Mouse (Mus musculus) intestine, postnatal 0 days (tissue): ENCODE data around the gene Zfhx2. TPM values are rescaled to one million over a fixed set of nuclear protein-coding genes. Genes with fewer than 3 reads are reported as not detected.
A peak's percentile ranks its signal among the peaks of the same experiment; 100 is the strongest.

ENCODE experiments used
- ATAC-seq: fragments of 200-750 bp; cut with Nextera tagmentation; 2 replicates; pipeline ENCODE4 v1.8.0; 2017; ENCODE audit warnings: mild to moderate bottlenecking, moderate TSS enrichment, moderate library complexity
- H3K27ac ChIP-seq: fragments of 300-500 bp; sonication (generic); 2 replicates; pipeline ENCODE4 v1.5.1; 2014; ENCODE audit warnings: mild to moderate bottlenecking, low read depth, low read length, moderate library complexity
- H3K27me3 ChIP-seq: fragments of 300-500 bp; sonication (generic); replicated peaks from 2 replicates; pipeline ENCODE4 v1.6.1; 2014; ENCODE audit warnings: low read length, mixed read lengths; ENCODE audit not compliant: control insufficient read depth, insufficient read depth
- H3K36me3 ChIP-seq: fragments of 300-500 bp; sonication (generic); 2 replicates; pipeline ENCODE4 v1.6.1; 2014; ENCODE audit warnings: mild to moderate bottlenecking, moderate library complexity; ENCODE audit not compliant: control insufficient read depth, insufficient read depth
- H3K4me1 ChIP-seq: fragments of 300-500 bp; sonication (generic); replicated peaks from 2 replicates; pipeline ENCODE4 v1.6.1; 2014; ENCODE audit warnings: antibody characterized with exemption, low read length, mixed read lengths; ENCODE audit not compliant: control insufficient read depth, insufficient read depth
- H3K4me2 ChIP-seq: fragments of 300-500 bp; sonication (generic); replicated peaks from 2 replicates; pipeline ENCODE4 v1.6.1; 2014; ENCODE audit warnings: low read depth, mild to moderate bottlenecking, moderate library complexity
- H3K4me3 ChIP-seq: fragments of 300-500 bp; sonication (generic); 2 replicates; pipeline ENCODE4 v1.5.1; 2014; ENCODE audit warnings: low read depth, low read length
- H3K9ac ChIP-seq: fragments of 300-500 bp; sonication (generic); 2 replicates; pipeline ENCODE4 v1.6.1; 2014; ENCODE audit warnings: mild to moderate bottlenecking, low read depth, low read length
- H3K9me3 ChIP-seq: fragments of 300-500 bp; sonication (generic); 2 replicates; pipeline ENCODE4 v1.6.1; 2016; ENCODE audit warnings: mixed run types; ENCODE audit not compliant: control insufficient read depth
- CTCF ChIP-seq: sonication (generic); IDR thresholded peaks from 2 replicates; pipeline ENCODE4 v1.5.1; 2016; ENCODE audit warnings: low read depth, mild to moderate bottlenecking, control low read depth, antibody characterized with exemption, moderate library complexity
- WGBS: fragments of 180-500 bp; shearing (Covaris S2); extraction: QIAGEN DNeasy Blood & Tissue Kit; methylation state at CpG from one replicate; pipeline ENCODE4 v1.1.7; 2014; 5-methylcytosine and 5-hydroxymethylcytosine counted together
- polyA plus RNA-seq: library from polyadenylated mRNA; unstranded; fragments of >200 nt; fragmentation: Nextera tagmentation; extraction: Ambion mirVana; gene quantifications from 2 replicates; pipeline ENCODE4 v1.2.1, GENCODE M21; 2015

Zfhx2 gene
- polyA plus RNA-seq, 1 experiment from 2014 or later: 0.87 TPM

DNA sequence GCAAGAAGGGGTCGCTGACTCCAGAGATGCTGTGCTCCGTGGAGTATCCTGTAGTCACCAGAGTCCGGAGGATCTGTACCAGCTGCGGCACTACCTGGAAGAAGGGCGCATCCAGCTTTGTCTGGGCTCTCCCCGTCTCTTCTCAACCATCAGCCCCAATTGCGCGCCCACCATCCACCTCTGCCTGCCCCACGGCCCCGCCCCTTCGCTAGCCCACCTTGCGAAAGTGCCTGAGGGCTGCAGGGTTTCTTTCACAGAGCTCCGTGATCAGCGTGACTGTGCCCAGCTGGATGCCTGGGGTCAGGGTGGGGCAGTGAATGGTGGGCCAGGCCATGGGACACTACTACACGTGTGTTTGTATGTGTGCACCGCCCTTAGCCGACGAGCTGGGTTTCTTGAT lies 12.2 kb upstream of the Zfhx2 start:
- Histone ChIP-seq H3K27me3 (no peaks in the 10 kb centered on the region), H3K36me3 (peaks cover 41% of the 10 kb centered on the region), H3K4me2 (no peak overlapping the region), H3K27ac (no peak overlapping the region), H3K9ac (no peak overlapping the region), H3K9me3 (no peaks in the 10 kb centered on the region), H3K4me1 (peaks cover 13% of the 10 kb centered on the region; the same call in 1 of the 2 replicates), H3K4me3 (no peak overlapping the region)
- no peak for TF ChIP-seq CTCF
- 90% methylated on average over 18 of the region's 18 CpGs for WGBS
- ATAC-seq: no peak

DNA sequence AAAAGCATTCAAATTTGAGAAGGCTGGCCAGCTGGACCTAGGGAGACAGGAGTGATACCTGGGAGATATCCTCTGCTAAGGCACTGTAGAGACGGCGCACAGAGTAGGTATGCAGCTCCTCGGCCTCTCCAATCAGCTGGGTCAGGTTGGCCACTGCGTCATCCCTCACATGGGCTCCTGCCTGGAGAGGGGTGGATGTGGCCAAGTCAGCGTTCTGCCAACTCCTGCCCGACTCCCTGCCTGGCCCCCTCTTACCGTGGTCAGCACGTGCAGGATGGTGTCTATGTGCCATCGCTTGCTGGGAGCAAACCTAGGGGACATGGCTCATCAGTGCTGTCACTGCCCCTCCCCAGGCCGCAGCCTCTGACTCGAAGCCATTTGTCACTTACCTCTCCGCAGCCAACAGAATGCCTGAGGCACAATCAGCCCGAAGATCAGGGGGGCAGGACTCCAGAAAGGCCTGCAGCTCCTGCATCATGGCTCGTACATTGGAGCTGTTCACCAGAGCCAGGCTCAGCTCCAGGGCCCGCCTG lies 10.2 kb upstream of the Zfhx2 start:
- no peak for ATAC-seq
- Histone ChIP-seq H3K9ac (no peak overlapping the region), H3K4me2 (no peak overlapping the region), H3K27me3 (no peaks in the 10 kb centered on the region), H3K4me1 (peaks cover 6% of the 10 kb centered on the region; the same call in 1 of the 2 replicates), H3K36me3 (peaks cover 53% of the 10 kb centered on the region), H3K4me3 (no peak overlapping the region), H3K27ac (no peak overlapping the region), H3K9me3 (no peaks in the 10 kb centered on the region)
- 84% methylated on average over 15 of the region's 15 CpGs for WGBS
- no peak for TF ChIP-seq CTCF

DNA sequence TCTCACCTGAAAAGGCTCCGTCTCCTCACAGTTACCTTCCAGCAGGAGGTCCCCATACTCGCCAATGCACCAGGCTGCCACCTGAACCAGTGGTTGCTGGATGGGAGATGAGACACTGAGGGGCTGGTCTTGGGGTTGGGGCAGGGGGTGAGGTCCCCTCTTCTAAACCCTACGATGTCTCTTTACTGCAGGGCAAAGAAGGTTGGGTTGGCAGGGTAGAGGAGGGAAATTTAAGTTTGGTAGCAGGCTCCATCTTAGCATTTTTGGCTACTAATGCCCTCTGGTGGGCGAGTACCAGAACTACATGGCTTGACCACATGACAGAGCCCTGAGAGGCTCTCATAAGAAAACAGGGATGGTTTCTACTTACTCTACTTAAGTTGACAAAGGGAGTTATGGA lies 9.5 kb upstream of the Zfhx2 start:
- H3K4me3 ChIP-seq: no peak overlapping the region
- no peak overlapping the region for H3K27ac ChIP-seq
- ATAC-seq: no peak
- H3K27me3 ChIP-seq: no peaks in the 10 kb centered on the region
- H3K9ac ChIP-seq: no peak overlapping the region
- WGBS: 53% methylated on average over 4 of the region's 4 CpGs
- no peaks in the 10 kb centered on the region for H3K9me3 ChIP-seq
- 0 out of 2 replicates have a peak, but pooled peaks cover 3% of the 10 kb centered on the region for H3K4me1 ChIP-seq
- peaks cover 53% of the 10 kb centered on the region for H3K36me3 ChIP-seq
- H3K4me2 ChIP-seq: no peak overlapping the region
- TF ChIP-seq CTCF: peak; percentile 77

DNA sequence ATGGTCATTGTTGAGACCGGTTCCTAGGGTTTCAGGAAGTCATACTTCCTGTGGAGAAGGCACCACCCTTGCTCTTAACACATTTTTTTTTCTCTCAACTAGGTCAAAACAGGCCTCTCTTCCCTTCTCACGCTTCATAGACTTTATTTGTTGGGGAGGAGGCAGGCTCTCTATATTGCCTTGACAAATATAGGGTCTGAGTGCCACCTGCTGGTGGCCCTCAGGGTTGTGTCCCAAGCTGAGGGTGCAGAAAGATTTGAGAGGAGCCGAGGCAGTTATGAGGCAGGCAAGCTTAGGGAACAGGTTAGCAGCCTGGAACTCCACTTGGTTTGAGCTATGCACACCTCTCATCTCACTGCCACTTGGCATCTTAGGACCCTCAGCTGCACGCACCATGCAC lies 5.9 kb upstream of the Zfhx2 start:
- ATAC-seq: no peak
- Histone ChIP-seq H3K36me3 (peaks cover 40% of the 10 kb centered on the region), H3K27me3 (no peaks in the 10 kb centered on the region), H3K9me3 (no peaks in the 10 kb centered on the region), H3K4me1 (0 out of 2 replicates have a peak, but pooled peaks cover 6% of the 10 kb centered on the region), H3K9ac (no peak overlapping the region), H3K4me2 (no peak overlapping the region), H3K4me3 (no peak overlapping the region), H3K27ac (no peak overlapping the region)
- peak; percentile 78 for TF ChIP-seq CTCF
- WGBS: 64% methylated on average over 4 of the region's 4 CpGs

DNA sequence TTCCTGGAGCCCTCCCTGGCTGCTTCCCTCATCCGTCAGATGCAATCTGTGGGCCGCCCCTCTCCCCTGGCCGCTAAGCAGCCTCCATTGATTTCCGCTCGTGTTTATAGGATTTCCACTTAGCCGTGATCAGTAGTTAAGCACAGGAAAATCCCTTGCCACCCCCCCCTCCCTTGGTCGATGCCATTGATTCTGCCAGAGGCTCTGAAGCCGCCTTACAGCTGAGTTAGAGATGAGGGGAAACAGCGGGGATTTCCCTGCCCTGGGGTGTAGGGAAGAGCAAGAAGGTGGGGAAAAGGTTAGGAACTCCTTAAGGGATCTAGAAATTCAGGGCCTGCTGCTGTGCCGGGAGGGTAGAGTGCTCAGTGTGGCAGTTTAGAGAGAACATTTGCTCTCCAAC lies 5.5 kb upstream of the Zfhx2 start:
- no peak overlapping the region for H3K4me3 ChIP-seq
- WGBS: 73% methylated on average over 10 of the region's 10 CpGs
- no peak overlapping the region for H3K4me2 ChIP-seq
- H3K27me3 ChIP-seq: no peaks in the 10 kb centered on the region
- H3K36me3 ChIP-seq: peaks cover 36% of the 10 kb centered on the region
- H3K27ac ChIP-seq: no peak overlapping the region
- H3K9me3 ChIP-seq: no peaks in the 10 kb centered on the region
- 0 out of 2 replicates have a peak, but pooled peaks cover 6% of the 10 kb centered on the region for H3K4me1 ChIP-seq
- no peak overlapping the region for H3K9ac ChIP-seq
- no peak for ATAC-seq
- TF ChIP-seq CTCF: no peak

DNA sequence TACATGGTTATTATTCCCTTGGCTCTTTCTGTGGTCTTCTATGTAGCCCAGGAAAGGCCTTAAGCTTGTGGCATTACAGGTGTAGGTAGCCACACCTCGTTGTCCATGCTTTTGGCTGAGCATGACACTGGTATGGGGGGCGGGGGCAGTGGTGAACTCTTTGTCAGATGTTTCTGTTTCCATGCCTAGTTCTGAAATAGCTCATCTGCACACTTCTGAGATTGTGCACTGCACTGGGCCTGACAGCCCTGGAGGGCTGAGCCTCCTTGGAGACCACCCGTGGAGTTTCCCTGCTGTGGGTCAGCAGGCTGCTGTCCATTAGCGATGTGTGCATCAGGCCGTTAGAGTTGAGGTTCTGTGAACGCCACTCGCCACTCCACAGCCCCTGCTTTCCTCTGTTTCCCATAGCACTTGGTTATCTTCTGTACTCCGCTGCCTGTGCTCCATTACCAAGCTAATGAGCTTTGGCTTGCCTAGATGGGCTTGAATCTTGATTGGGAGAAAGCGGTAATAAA lies 4.5 kb upstream of the Zfhx2 start:
- 59% methylated on average over 9 of the region's 9 CpGs for WGBS
- no peaks in the 10 kb centered on the region for H3K27me3 ChIP-seq
- ATAC-seq: no peak
- 0 out of 2 replicates have a peak, but pooled peaks cover 6% of the 10 kb centered on the region for H3K4me1 ChIP-seq
- no peak overlapping the region for H3K4me2 ChIP-seq
- H3K36me3 ChIP-seq: peaks cover 30% of the 10 kb centered on the region
- no peak overlapping the region for H3K4me3 ChIP-seq
- no peak overlapping the region for H3K9ac ChIP-seq
- TF ChIP-seq CTCF: no peak
- no peaks in the 10 kb centered on the region for H3K9me3 ChIP-seq
- no peak overlapping the region for H3K27ac ChIP-seq
